In genomic region chr4:155841003-155841454, GRCm38 (mm10) we compare ENCODE assay signal across 8 mouse cellular contexts. TPM values are rescaled to one million over a fixed set of nuclear protein-coding genes. Genes with fewer than 3 reads are reported as not detected.
A peak's percentile ranks its signal among the peaks of the same experiment; 100 is the strongest.
DNase-seq lines count a peak whose midpoint lies in the region; ATAC-seq and TF ChIP-seq lines count a peak whose summit lies in the region.

No protein-coding gene starts in this region.

- 1% methylated on average over 30 of the region's 32 CpGs for WGBS in forebrain, postnatal 0 days
- WGBS in hindbrain, embryonic 13.5 days: under 1% methylated on average over 32 of the region's 32 CpGs
- WGBS in midbrain, embryonic 15.5 days: under 1% methylated on average over 32 of the region's 32 CpGs

- DNase-seq in cerebellum, adult 11 months: peak; percentile 34
- DNase-seq in forebrain, postnatal 0 days: peak; percentile 35
- DNase-seq in liver: peak; percentile 76
- peak; percentile 74 for DNase-seq in testis, postnatal 10 days (ENCODE audit: low spot score)

- peaks cover 19% of the 10 kb centered on the region for H3K4me1 ChIP-seq in brown adipose tissue, adult 24 weeks (ENCODE audit: control insufficient read depth, insufficient read depth, insufficient read length, low read length)
- no peaks in the 10 kb centered on the region for H3K4me1 ChIP-seq in forebrain, postnatal 0 days (ENCODE audit: insufficient read depth)
- peaks cover 30% of the 10 kb centered on the region for H3K4me1 ChIP-seq in hindbrain, embryonic 13.5 days (replicated peaks)
- peaks cover 18% of the 10 kb centered on the region; the same call in 1 of the 2 replicates for H3K4me1 ChIP-seq in midbrain, embryonic 15.5 days

- no peak for ATAC-seq in cerebellum, adult (ENCODE audit: insufficient number of reproducible peaks, low FRiP score, low TSS enrichment)
- ATAC-seq in forebrain, postnatal 0 days: peak; percentile 57
- peak; percentile 32; the same call in 1 of the 2 replicates for ATAC-seq in hindbrain, embryonic 13.5 days (ENCODE audit: low FRiP score)
- ATAC-seq in midbrain, embryonic 15.5 days (replicated peaks): 0 out of 2 replicates have a peak, but pooled peaks have one; percentile 22

- peak overlapping the region; percentile 47 for H3K4me2 ChIP-seq in forebrain, postnatal 0 days (ENCODE audit: low read depth)
- H3K4me2 ChIP-seq in hindbrain, embryonic 13.5 days: peak overlapping the region; percentile 60
- H3K4me2 ChIP-seq in midbrain, embryonic 15.5 days: peak overlapping the region; percentile 44

- H3K4me3 ChIP-seq in brown adipose tissue, adult 24 weeks (ENCODE audit: insufficient read depth, low read depth, low read length): peak overlapping the region; percentile 58
- peak overlapping the region; percentile 16; the same call in 1 of the 2 replicates for H3K4me3 ChIP-seq in forebrain, postnatal 0 days (ENCODE audit: low read depth, low read length)
- peak overlapping the region; percentile 36 for H3K4me3 ChIP-seq in hindbrain, embryonic 13.5 days
- H3K4me3 ChIP-seq in midbrain, embryonic 15.5 days: peak overlapping the region; percentile 28

- no peak overlapping the region for H3K9ac ChIP-seq in forebrain, postnatal 0 days
- peak overlapping the region; percentile 67 for H3K9ac ChIP-seq in hindbrain, embryonic 13.5 days
- no peak overlapping the region for H3K9ac ChIP-seq in midbrain, embryonic 15.5 days

- H3K9me3 ChIP-seq in forebrain, postnatal 0 days (ENCODE audit: low read length): no peaks in the 10 kb centered on the region
- H3K9me3 ChIP-seq in hindbrain, embryonic 13.5 days: no peaks in the 10 kb centered on the region
- H3K9me3 ChIP-seq in midbrain, embryonic 15.5 days: no peaks in the 10 kb centered on the region

- H3K27ac ChIP-seq in brown adipose tissue, adult 24 weeks (replicated peaks; ENCODE audit: low read depth, low read length): 0 out of 2 replicates have a peak overlapping the region, but pooled peaks have one; percentile 13
- H3K27ac ChIP-seq in forebrain, postnatal 0 days (ENCODE audit: low read depth, low read length): no peak overlapping the region
- no peak overlapping the region for H3K27ac ChIP-seq in hindbrain, embryonic 13.5 days
- H3K27ac ChIP-seq in midbrain, embryonic 15.5 days: no peak overlapping the region

- 0 out of 2 replicates have a peak, but pooled peaks cover 4% of the 10 kb centered on the region for H3K36me3 ChIP-seq in forebrain, postnatal 0 days (ENCODE audit: insufficient read depth)
- H3K36me3 ChIP-seq in hindbrain, embryonic 13.5 days: no peaks in the 10 kb centered on the region
- no peaks in the 10 kb centered on the region for H3K36me3 ChIP-seq in midbrain, embryonic 15.5 days (replicated peaks)

- peak; percentile 53 for TF ChIP-seq CTCF in forebrain, postnatal 0 days (IDR thresholded peaks at IDR 0.05; ENCODE audit: low read depth)

- H3K27me3 ChIP-seq in forebrain, postnatal 0 days (ENCODE audit: insufficient read depth, low read length): no peaks in the 10 kb centered on the region
- H3K27me3 ChIP-seq in hindbrain, embryonic 13.5 days: peaks cover 22% of the 10 kb centered on the region
- peaks cover 22% of the 10 kb centered on the region for H3K27me3 ChIP-seq in midbrain, embryonic 15.5 days (replicated peaks)

RNA-seq across cellular contexts. Expression of gene Mxra8, which starts 1.5 kb away (rescaled TPM):
- polyA plus RNA-seq in brown adipose tissue, adult 24 weeks (2012; ENCODE audit: insufficient read depth, insufficient read length, missing spikeins): 17.3 and 22.3 TPM in 2 replicates
- total RNA-seq in forebrain, postnatal 0 days (2014; rRNA removed): 19.5 and 35.9 TPM in 2 replicates
- polyA plus RNA-seq in forebrain, postnatal 0 days (2015; fragmentation: Nextera tagmentation; extraction: Ambion mirVana): 25.0 and 30.5 TPM in 2 replicates
- polyA plus RNA-seq in hindbrain, embryonic 13.5 days (2015; fragmentation: Nextera tagmentation; extraction: Ambion mirVana): 30.8 and 34.4 TPM in 2 replicates
- 23.4 and 32.6 TPM in 2 replicates for polyA plus RNA-seq in midbrain, embryonic 15.5 days (2015; fragmentation: Nextera tagmentation; extraction: Ambion mirVana)

RNA-seq across cellular contexts. Expression of gene Dvl1, which starts 6.2 kb away (rescaled TPM):
- polyA plus RNA-seq in brown adipose tissue, adult 24 weeks (2012; ENCODE audit: insufficient read depth, insufficient read length, missing spikeins): 19.2 and 20.2 TPM in 2 replicates
- 118 and 120 TPM in 2 replicates for total RNA-seq in forebrain, postnatal 0 days (2014; rRNA removed)
- 15.1 and 16.3 TPM in 2 replicates for polyA plus RNA-seq in forebrain, postnatal 0 days (2015; fragmentation: Nextera tagmentation; extraction: Ambion mirVana)
- 7.8 and 8.5 TPM in 2 replicates for polyA plus RNA-seq in hindbrain, embryonic 13.5 days (2015; fragmentation: Nextera tagmentation; extraction: Ambion mirVana)
- polyA plus RNA-seq in midbrain, embryonic 15.5 days (2015; fragmentation: Nextera tagmentation; extraction: Ambion mirVana): 30.9 and 37.0 TPM in 2 replicates

RNA-seq across cellular contexts. Expression of gene Aurkaip1, which starts 10.0 kb away (rescaled TPM):
- 259 and 309 TPM in 2 replicates for polyA plus RNA-seq in brown adipose tissue, adult 24 weeks (2012; ENCODE audit: insufficient read depth, insufficient read length, missing spikeins)
- total RNA-seq in forebrain, postnatal 0 days (2014; rRNA removed): 90.9 and 93.0 TPM in 2 replicates
- 148 and 183 TPM in 2 replicates for polyA plus RNA-seq in forebrain, postnatal 0 days (2015; fragmentation: Nextera tagmentation; extraction: Ambion mirVana)
- 142 and 148 TPM in 2 replicates for polyA plus RNA-seq in hindbrain, embryonic 13.5 days (2015; fragmentation: Nextera tagmentation; extraction: Ambion mirVana)
- polyA plus RNA-seq in midbrain, embryonic 15.5 days (2015; fragmentation: Nextera tagmentation; extraction: Ambion mirVana): 128 and 129 TPM in 2 replicates

RNA-seq across cellular contexts. Expression of gene Tas1r3, which starts 22.1 kb away (rescaled TPM):
- not detected in 2 replicates for polyA plus RNA-seq in brown adipose tissue, adult 24 weeks (2012; ENCODE audit: insufficient read depth, insufficient read length, missing spikeins)
- 0.54 and 0.67 TPM in 2 replicates for total RNA-seq in forebrain, postnatal 0 days (2014; rRNA removed)
- 0.14 and 0.22 TPM in 2 replicates for polyA plus RNA-seq in forebrain, postnatal 0 days (2015; fragmentation: Nextera tagmentation; extraction: Ambion mirVana)
- 0.47 and 0.57 TPM in 2 replicates for polyA plus RNA-seq in hindbrain, embryonic 13.5 days (2015; fragmentation: Nextera tagmentation; extraction: Ambion mirVana)
- 0.61 and 0.72 TPM in 2 replicates for polyA plus RNA-seq in midbrain, embryonic 15.5 days (2015; fragmentation: Nextera tagmentation; extraction: Ambion mirVana)

RNA-seq across cellular contexts. Expression of gene Cptp, which starts 28.2 kb away (rescaled TPM):
- polyA plus RNA-seq in brown adipose tissue, adult 24 weeks (2012; ENCODE audit: insufficient read depth, insufficient read length, missing spikeins): 6.0 and 11.5 TPM in 2 replicates
- total RNA-seq in forebrain, postnatal 0 days (2014; rRNA removed): 12.7 and 19.8 TPM in 2 replicates
- polyA plus RNA-seq in forebrain, postnatal 0 days (2015; fragmentation: Nextera tagmentation; extraction: Ambion mirVana): 18.7 and 22.8 TPM in 2 replicates
- 23.3 and 24.1 TPM in 2 replicates for polyA plus RNA-seq in hindbrain, embryonic 13.5 days (2015; fragmentation: Nextera tagmentation; extraction: Ambion mirVana)
- 28.1 and 29.1 TPM in 2 replicates for polyA plus RNA-seq in midbrain, embryonic 15.5 days (2015; fragmentation: Nextera tagmentation; extraction: Ambion mirVana)
